Mouse (Mus musculus) yolk sac, embryonic 10.5 days (tissue): ENCODE measurements around the gene Tspo2.

Experiments
- DNase-seq: peaks from one replicate; pipeline ENCODE4 v3.0.0-alpha.2; 2017; ENCODE audit warnings: low spot score

Gene Tspo2

GRCm38 (mm10) chr17:48417521-48417920, 33.8 kb downstream of the Tspo2 start:
- DNase-seq, result no peak

- peak; percentile 56 for DNase-seq
These were observed 34.7 kb downstream of the Tspo2 start for GRCm38 (mm10) chr17:48416425-48417195.

GRCm38 (mm10) chr17:48416011-48416410, 35.3 kb downstream of the Tspo2 start:
- no peak for DNase-seq

- DNase-seq, result no peak
These were observed 40.1 kb downstream of the Tspo2 start for GRCm38 (mm10) chr17:48411241-48411640.

- no peak for DNase-seq
These were observed 41.0 kb downstream of the Tspo2 start for GRCm38 (mm10) chr17:48410299-48410785.

GRCm38 (mm10) chr17:48409380-48410298, 41.7 kb downstream of the Tspo2 start, which contains the start of the genes Nfya and Oard1:
Nfya (minus strand) TSS chr17:48409906.
Oard1 (plus strand) TSS chr17:48410014.
- DNase-seq, result peak; percentile 100

- DNase-seq, result peak; percentile 72
These were observed 42.6 kb downstream of the Tspo2 start for GRCm38 (mm10) chr17:48408526-48409291.

GRCm38 (mm10) chr17:48407910-48408525, 43.3 kb downstream of the Tspo2 start:
- no peak for DNase-seq

GRCm38 (mm10) chr17:48407154-48407553, 44.2 kb downstream of the Tspo2 start:
- DNase-seq, result no peak

- no peak for DNase-seq
These were observed 46.6 kb downstream of the Tspo2 start for GRCm38 (mm10) chr17:48404706-48405105.

GRCm38 (mm10) chr17:48403848-48404247, 47.5 kb downstream of the Tspo2 start:
- DNase-seq, result no peak

- no peak for DNase-seq
These were observed 48.6 kb downstream of the Tspo2 start for GRCm38 (mm10) chr17:48402751-48403150.

GRCm38 (mm10) chr17:48401710-48402109, 49.6 kb downstream of the Tspo2 start:
- DNase-seq, result no peak
